Mouse (Mus musculus) c-Kit-positive CD71-positive TER-119-positive erythroid progenitor cells, embryonic 14.5 days (primary cell): ENCODE measurements at regions not wholly inside any gene's neighbourhood (a gene's known extent, or its start where the extent isn't known, plus 50 kb on each side); places are given as distances from the start of the nearest gene placed in this dataset.
"Not testable (repeated sequence)": the region's sequence is repeated elsewhere in the genome, so short reads cannot be mapped to it uniquely, and the experiment has no call there.

Source experiments
- DNase-seq: peaks from one replicate; pipeline ENCODE4 v3.0.0-alpha.2; 2013; ENCODE audit warnings: low spot score

GRCm38 (mm10) chrX:135112109-135112508 lies 65.3 kb downstream of the Gm15023 start:
- DNase-seq, result not testable (repeated sequence)

- peak; percentile 15 for DNase-seq
Observed at GRCm38 (mm10) chrX:135110866-135111265, 66.6 kb downstream of the Gm15023 start.

GRCm38 (mm10) chrX:135101594-135101993 lies 75.8 kb downstream of the Gm15023 start:
- DNase-seq, result no peak

GRCm38 (mm10) chrX:135098101-135098500 lies 79.3 kb downstream of the Gm15023 start:
- DNase-seq, result no peak

- DNase-seq, result no peak
Observed at GRCm38 (mm10) chrX:135096206-135096605, 81.2 kb downstream of the Gm15023 start.

- DNase-seq, result peak; percentile 12
Observed at GRCm38 (mm10) chrX:135091074-135091473, 82.1 kb upstream of the Zmat1 start.

GRCm38 (mm10) chrX:135087068-135087579 lies 78.1 kb upstream of the Zmat1 start:
- DNase-seq, result not testable (repeated sequence)

GRCm38 (mm10) chrX:135086564-135086963 lies 77.6 kb upstream of the Zmat1 start:
- DNase-seq, result not testable (repeated sequence)

GRCm38 (mm10) chrX:135085770-135086553 lies 77.0 kb upstream of the Zmat1 start:
- DNase-seq, result not testable (repeated sequence)

- no peak for DNase-seq
Observed at GRCm38 (mm10) chrX:135080380-135081158, 71.6 kb upstream of the Zmat1 start.

GRCm38 (mm10) chrX:135079388-135079787 lies 70.4 kb upstream of the Zmat1 start:
- no peak for DNase-seq

- no peak for DNase-seq
Observed at GRCm38 (mm10) chrX:135075903-135076302, 66.9 kb upstream of the Zmat1 start.

- DNase-seq, result no peak
Observed at GRCm38 (mm10) chrX:135069448-135069847, 60.4 kb upstream of the Zmat1 start.

- DNase-seq, result no peak
Observed at GRCm38 (mm10) chrX:135060184-135060583, 51.2 kb upstream of the Zmat1 start.

- DNase-seq, result no peak
Observed at GRCm38 (mm10) chrX:135058949-135059348, 49.9 kb upstream of the Zmat1 start.
